9 mouse cellular contexts compared by ENCODE assay signal in genomic region chr17:13743709-13744079, GRCm38 (mm10). TPM values are rescaled to one million over a fixed set of nuclear protein-coding genes. Genes with fewer than 3 reads are reported as not detected.
DNase-seq lines count a peak whose midpoint lies in the region; ATAC-seq and TF ChIP-seq lines count a peak whose summit lies in the region.
"Had no signal": no experiment of that assay in that cellular context is flagged by ENCODE, and none has a peak within 500 bp of the region (broad histone marks: within the 10 kb centered on the region; RNA-seq: fewer than 3 reads in every experiment).

No protein-coding gene starts in this region.

- H3K27ac ChIP-seq in forebrain, embryonic 10.5 days: peak overlapping the region; percentile 64; the same call in 1 of the 2 replicates
- H3K27ac ChIP-seq in forebrain, embryonic 12.5 days: no peak overlapping the region
- H3K27ac ChIP-seq in thymus, adult 2 months (ENCODE audit: control insufficient read depth, insufficient read depth, low read length): no peak overlapping the region

- H3K36me3 ChIP-seq in forebrain, embryonic 10.5 days (replicated peaks): no peaks in the 10 kb centered on the region
- H3K36me3 ChIP-seq in forebrain, embryonic 12.5 days (replicated peaks): no peaks in the 10 kb centered on the region
- no peaks in the 10 kb centered on the region for H3K36me3 ChIP-seq in thymus, adult 2 months (ENCODE audit: control insufficient read depth, insufficient read depth, low read length)

- no peak overlapping the region for H3K9ac ChIP-seq in forebrain, embryonic 12.5 days

- peaks cover 51% of the 10 kb centered on the region for H3K4me1 ChIP-seq in forebrain, embryonic 10.5 days
- peaks cover 21% of the 10 kb centered on the region for H3K4me1 ChIP-seq in forebrain, embryonic 12.5 days
- peaks cover 10% of the 10 kb centered on the region for H3K4me1 ChIP-seq in thymus, adult 2 months (replicated peaks; ENCODE audit: control insufficient read depth, insufficient read depth, low read length)

- H3K4me3 ChIP-seq in forebrain, embryonic 10.5 days: no peak overlapping the region
- no peak overlapping the region for H3K4me3 ChIP-seq in forebrain, embryonic 12.5 days (replicated peaks)
- no peak overlapping the region for H3K4me3 ChIP-seq in thymus, adult 2 months (ENCODE audit: control insufficient read depth, insufficient read depth, low read length)

- no peak overlapping the region for H3K4me2 ChIP-seq in forebrain, embryonic 12.5 days

- no peak for ATAC-seq in forebrain, embryonic 12.5 days (ENCODE audit: low FRiP score)

- 52% methylated on average over 5 of the region's 5 CpGs for WGBS in forebrain, embryonic 10.5 days
- 59% methylated on average over 5 of the region's 5 CpGs for WGBS in forebrain, embryonic 12.5 days
- 87% methylated on average over 5 of the region's 5 CpGs for WGBS in thymus, adult 2 months

- no peaks in the 10 kb centered on the region for H3K9me3 ChIP-seq in forebrain, embryonic 10.5 days
- H3K9me3 ChIP-seq in forebrain, embryonic 12.5 days: no peaks in the 10 kb centered on the region

- TF ChIP-seq CTCF in thymus, adult 2 months (IDR thresholded peaks at IDR 0.05; ENCODE audit: borderline replicate concordance, control insufficient read depth, extremely low read depth, insufficient read depth, low read length, poor library complexity): no peak

- TF ChIP-seq POLR2A in thymus, adult 2 months (IDR thresholded peaks at IDR 0.05; ENCODE audit: control insufficient read depth, extremely low read depth, insufficient read depth, low read length, poor library complexity): no peak

- H3K27me3 ChIP-seq in forebrain, embryonic 10.5 days (ENCODE audit: poor library complexity, severe bottlenecking): no peaks in the 10 kb centered on the region
- no peaks in the 10 kb centered on the region for H3K27me3 ChIP-seq in forebrain, embryonic 12.5 days
- no peaks in the 10 kb centered on the region for H3K27me3 ChIP-seq in thymus, adult 2 months (ENCODE audit: control insufficient read depth, insufficient read depth, low read length)

- no peak for DNase-seq in forebrain, embryonic 10.5 days (ENCODE audit: extremely low spot score, low spot score)
- DNase-seq in 3T3-L1 (ENCODE audit: low read depth, low spot score): peak; percentile 64
- peak; percentile 58 for DNase-seq in kidney, adult 9 months
- peak; percentile 50 for DNase-seq in lung, postnatal 14 days
- DNase-seq in thymus, postnatal 4 days: no peak
- DNase-seq in frontal cortex, postnatal 10 days (ENCODE audit: low spot score in 2 of 2): no peak
- DNase-seq in thymus, adult 2 months: no peak
- DNase-seq: adrenal gland, postnatal 25 days had no signal

RNA-seq across cellular contexts. Expression of gene Afdn, which starts 16.6 kb away (rescaled TPM):
- polyA plus RNA-seq in forebrain, embryonic 10.5 days (2016; fragmentation: Nextera tagmentation; extraction: Ambion mirVana): 80.9 and 82.9 TPM in 2 replicates
- polyA plus RNA-seq in forebrain, embryonic 12.5 days (2016; fragmentation: Nextera tagmentation; extraction: Ambion mirVana): 163 and 182 TPM in 2 replicates
- polyA plus RNA-seq in thymus, adult 2 months (2012; rRNA removed): 7.7 and 11.6 TPM in 2 replicates

RNA-seq across cellular contexts. Expression of gene Tcte2, which starts 17.9 kb away (rescaled TPM):
- polyA plus RNA-seq in forebrain, embryonic 10.5 days (2016; fragmentation: Nextera tagmentation; extraction: Ambion mirVana): 4.9 and 6.6 TPM in 2 replicates
- 14.9 and 15.2 TPM in 2 replicates for polyA plus RNA-seq in forebrain, embryonic 12.5 days (2016; fragmentation: Nextera tagmentation; extraction: Ambion mirVana)
- 0.61 and 0.71 TPM in 2 replicates for polyA plus RNA-seq in thymus, adult 2 months (2012; rRNA removed)

Comparison
In these comparisons a context has a peak if more than half of its experiments do, and no peak if none do; other contexts are left out.
1. DNase-seq: peak in 3T3-L1 (single experiment), kidney, adult 9 months (single experiment) and lung, postnatal 14 days (single experiment); none in forebrain, embryonic 10.5 days (single experiment), thymus, postnatal 4 days (single experiment), frontal cortex, postnatal 10 days (0 of 2) and thymus, adult 2 months (single experiment).